In genomic region chr13:28544819-28545180, GRCm38 (mm10) we compare ENCODE assay signal across 10 mouse cellular contexts.
DNase-seq lines count a peak whose midpoint lies in the region; ATAC-seq and TF ChIP-seq lines count a peak whose summit lies in the region.
"Had no signal": no experiment of that assay in that cellular context is flagged by ENCODE, and none has a peak within 500 bp of the region (broad histone marks: within the 10 kb centered on the region; RNA-seq: fewer than 3 reads in every experiment).

No protein-coding gene starts in this region.

- peaks cover 21% of the 10 kb centered on the region for H3K4me1 ChIP-seq in forebrain, embryonic 13.5 days
- peaks cover 37% of the 10 kb centered on the region for H3K4me1 ChIP-seq in limb, embryonic 10.5 days
- H3K4me1 ChIP-seq in neural tube, embryonic 12.5 days = peaks cover 18% of the 10 kb centered on the region
- peaks cover 8% of the 10 kb centered on the region; the same call in 1 of the 2 replicates for H3K4me1 ChIP-seq in intestine, embryonic 16.5 days (ENCODE audit: control insufficient read depth, insufficient read depth, low read length)
- H3K4me1 ChIP-seq in liver, postnatal 0 days (ENCODE audit: insufficient read depth) = no peaks in the 10 kb centered on the region

- H3K9ac ChIP-seq in forebrain, embryonic 13.5 days = no peak overlapping the region
- H3K9ac ChIP-seq in neural tube, embryonic 12.5 days = no peak overlapping the region
- no peak overlapping the region for H3K9ac ChIP-seq in intestine, embryonic 16.5 days (ENCODE audit: low read depth, low read length)
- H3K9ac ChIP-seq in liver, postnatal 0 days (replicated peaks) = no peak overlapping the region
- H3K9ac ChIP-seq: limb, embryonic 15.5 days had no signal

- H3K27me3 ChIP-seq in forebrain, embryonic 13.5 days = no peaks in the 10 kb centered on the region
- no peaks in the 10 kb centered on the region for H3K27me3 ChIP-seq in limb, embryonic 10.5 days (ENCODE audit: low read depth, poor library complexity, severe bottlenecking)
- no peaks in the 10 kb centered on the region for H3K27me3 ChIP-seq in neural tube, embryonic 12.5 days (replicated peaks)
- no peaks in the 10 kb centered on the region for H3K27me3 ChIP-seq in intestine, embryonic 16.5 days (replicated peaks; ENCODE audit: control insufficient read depth, insufficient read depth, low read length)
- H3K27me3 ChIP-seq in liver, postnatal 0 days (ENCODE audit: insufficient read depth, low read length) = no peaks in the 10 kb centered on the region
- H3K27me3 ChIP-seq: limb, embryonic 15.5 days had no signal

- ATAC-seq in forebrain, embryonic 13.5 days = no peak
- 0 out of 2 replicates have a peak, but pooled peaks have one; percentile 8 for ATAC-seq in neural tube, embryonic 12.5 days (ENCODE audit: low FRiP score, low read depth)
- ATAC-seq in intestine, embryonic 16.5 days = no peak
- no peak for ATAC-seq in liver, postnatal 0 days

- no peak for DNase-seq in left cerebral cortex, adult 2 months (ENCODE audit: extremely low spot score in 1 of 2, low spot score in 2 of 2)
- DNase-seq in left cerebral cortex, adult 9 months (ENCODE audit: low spot score in 2 of 2) = no peak
- no peak for DNase-seq in limb, embryonic 10.5 days (ENCODE audit: low spot score)
- no peak for DNase-seq in liver, postnatal 0 days
- DNase-seq in layer of hippocampus, adult 9-10 months (ENCODE audit: low spot score) = no peak
- DNase-seq: heart, adult 2 months had no signal

- 58% methylated on average over 2 of the region's 2 CpGs for WGBS in forebrain, embryonic 13.5 days
- 84% methylated on average over 2 of the region's 2 CpGs for WGBS in limb, embryonic 10.5 days
- 73% methylated on average over 2 of the region's 2 CpGs for WGBS in neural tube, embryonic 12.5 days
- WGBS in intestine, embryonic 16.5 days = 71% methylated on average over 2 of the region's 2 CpGs
- WGBS in liver, postnatal 0 days (ENCODE audit: insufficient replicate concordance) = 87% methylated on average over 2 of the region's 2 CpGs

- intact Hi-C loops in left cerebral cortex, adult 2 months (cut with DNase I) = loop anchor here (2.0 to 5.0 kb wide), 2 partner anchors 122 to 408 kb away; partner anchors contain the start of gene Sox4

- H3K27ac ChIP-seq in left cerebral cortex, adult 2 months = 0 out of 2 replicates have a peak overlapping the region, but pooled peaks have one; percentile 4
- H3K27ac ChIP-seq in forebrain, embryonic 13.5 days = peak overlapping the region; percentile 51; the same call in 1 of the 2 replicates
- H3K27ac ChIP-seq in limb, embryonic 10.5 days = peak overlapping the region; percentile 86
- H3K27ac ChIP-seq in neural tube, embryonic 12.5 days = no peak overlapping the region
- no peak overlapping the region for H3K27ac ChIP-seq in intestine, embryonic 16.5 days (ENCODE audit: low read length)
- H3K27ac ChIP-seq in liver, postnatal 0 days (ENCODE audit: low read depth) = no peak overlapping the region
- H3K27ac ChIP-seq: heart, adult 2 months; limb, embryonic 15.5 days had no signal

- no peak overlapping the region for H3K4me3 ChIP-seq in left cerebral cortex, adult 2 months
- no peak overlapping the region for H3K4me3 ChIP-seq in forebrain, embryonic 13.5 days
- no peak overlapping the region for H3K4me3 ChIP-seq in limb, embryonic 10.5 days
- no peak overlapping the region for H3K4me3 ChIP-seq in neural tube, embryonic 12.5 days
- no peak overlapping the region for H3K4me3 ChIP-seq in intestine, embryonic 16.5 days (ENCODE audit: low read length)
- H3K4me3 ChIP-seq in liver, postnatal 0 days (ENCODE audit: low read depth, low read length) = no peak overlapping the region
- H3K4me3 ChIP-seq: heart, adult 2 months; limb, embryonic 15.5 days had no signal

- H3K9me3 ChIP-seq in forebrain, embryonic 13.5 days (replicated peaks) = no peaks in the 10 kb centered on the region
- H3K9me3 ChIP-seq in limb, embryonic 10.5 days (replicated peaks) = no peaks in the 10 kb centered on the region
- no peaks in the 10 kb centered on the region for H3K9me3 ChIP-seq in neural tube, embryonic 12.5 days
- H3K9me3 ChIP-seq in intestine, embryonic 16.5 days (ENCODE audit: control insufficient read depth, low read length) = no peaks in the 10 kb centered on the region
- H3K9me3 ChIP-seq in liver, postnatal 0 days (ENCODE audit: low read length) = no peaks in the 10 kb centered on the region
- H3K9me3 ChIP-seq: limb, embryonic 15.5 days had no signal

- TF ChIP-seq CTCF in left cerebral cortex, adult 2 months (IDR thresholded peaks at IDR 0.05) = no peak
- TF ChIP-seq CTCF in liver, postnatal 0 days (IDR thresholded peaks at IDR 0.05; ENCODE audit: low read depth) = no peak

- H3K36me3 ChIP-seq in forebrain, embryonic 13.5 days (ENCODE audit: poor library complexity, severe bottlenecking) = peaks cover 6% of the 10 kb centered on the region
- no peaks in the 10 kb centered on the region for H3K36me3 ChIP-seq in limb, embryonic 10.5 days
- H3K36me3 ChIP-seq in neural tube, embryonic 12.5 days = no peaks in the 10 kb centered on the region
- H3K36me3 ChIP-seq in intestine, embryonic 16.5 days (ENCODE audit: control insufficient read depth, insufficient read depth, low read length) = no peaks in the 10 kb centered on the region
- H3K36me3 ChIP-seq in liver, postnatal 0 days (replicated peaks; ENCODE audit: insufficient read depth, low read length) = no peaks in the 10 kb centered on the region
- H3K36me3 ChIP-seq: limb, embryonic 15.5 days had no signal

- TF ChIP-seq EP300 in liver, postnatal 0 days (IDR thresholded peaks at IDR 0.05; ENCODE audit: low read depth) = no peak

- peak overlapping the region; percentile 44 for H3K4me2 ChIP-seq in forebrain, embryonic 13.5 days
- H3K4me2 ChIP-seq in neural tube, embryonic 12.5 days (replicated peaks) = peak overlapping the region; percentile 42; the same call in 1 of the 2 replicates
- no peak overlapping the region for H3K4me2 ChIP-seq in intestine, embryonic 16.5 days (ENCODE audit: low read depth, low read length)
- H3K4me2 ChIP-seq in liver, postnatal 0 days (ENCODE audit: low read depth, low read length) = no peak overlapping the region
- H3K4me2 ChIP-seq: limb, embryonic 15.5 days had no signal

Comparison
In these comparisons a context has a peak if more than half of its experiments do, and no peak if none do; other contexts are left out.
1. H3K27ac ChIP-seq: peak in left cerebral cortex, adult 2 months (single experiment), forebrain, embryonic 13.5 days (single experiment) and limb, embryonic 10.5 days (single experiment); none in neural tube, embryonic 12.5 days (single experiment), intestine, embryonic 16.5 days (single experiment) and liver, postnatal 0 days (single experiment).
2. H3K4me2 ChIP-seq: peak in forebrain, embryonic 13.5 days (single experiment) and neural tube, embryonic 12.5 days (single experiment); none in intestine, embryonic 16.5 days (single experiment) and liver, postnatal 0 days (single experiment).